Mouse (Mus musculus): ENCODE results near the gene Adpgk.

Adpgk gene

GRCm38 (mm10) chr9:59290957-59291687 is at the start of gene Adpgk:
Gene Adpgk (plus strand): TSS chr9:59291558.
- DNase-seq (ENCODE audit: low spot score in 2 of 2), result peak; percentile 98

- no peak for DNase-seq (ENCODE audit: low spot score in 2 of 2)
Measured at GRCm38 (mm10) chr9:59245181-59245580, 46.2 kb upstream of the Adpgk start.

- no peak for DNase-seq (ENCODE audit: low spot score in 2 of 2)
Measured at GRCm38 (mm10) chr9:59246456-59247029, 44.8 kb upstream of the Adpgk start.

- no peak for DNase-seq (ENCODE audit: low spot score in 2 of 2)
Measured at GRCm38 (mm10) chr9:59249359-59249758, 42.0 kb upstream of the Adpgk start.

GRCm38 (mm10) chr9:59250272-59250671 is 41.1 kb upstream of the Adpgk start:
- DNase-seq (ENCODE audit: low spot score in 2 of 2), result no peak

GRCm38 (mm10) chr9:59254716-59255421 is 36.5 kb upstream of the Adpgk start:
- no peak for DNase-seq (ENCODE audit: low spot score in 2 of 2)

- DNase-seq (ENCODE audit: low spot score in 2 of 2), result no peak
Measured at GRCm38 (mm10) chr9:59259806-59260454, 31.4 kb upstream of the Adpgk start.

- no peak for DNase-seq (ENCODE audit: low spot score in 2 of 2)
Measured at GRCm38 (mm10) chr9:59266332-59266731, 25.0 kb upstream of the Adpgk start.

GRCm38 (mm10) chr9:59269728-59270127 is 21.6 kb upstream of the Adpgk start:
- peak; percentile 34 to 40 for DNase-seq (ENCODE audit: low spot score in 2 of 2)

GRCm38 (mm10) chr9:59271081-59271480 is 20.3 kb upstream of the Adpgk start:
- DNase-seq (ENCODE audit: low spot score in 2 of 2), result no peak

- DNase-seq (ENCODE audit: low spot score in 2 of 2), result no peak
Measured at GRCm38 (mm10) chr9:59271711-59272110, 19.6 kb upstream of the Adpgk start.

GRCm38 (mm10) chr9:59273199-59273598 is 18.2 kb upstream of the Adpgk start:
- DNase-seq (ENCODE audit: low spot score in 2 of 2), result no peak

- no peak for DNase-seq (ENCODE audit: low spot score in 2 of 2)
Measured at GRCm38 (mm10) chr9:59274846-59275455, 16.4 kb upstream of the Adpgk start.

- DNase-seq (ENCODE audit: low spot score in 2 of 2), result no peak
Measured at GRCm38 (mm10) chr9:59278199-59278598, 13.2 kb upstream of the Adpgk start.

- DNase-seq (ENCODE audit: low spot score in 2 of 2), result no peak
Measured at GRCm38 (mm10) chr9:59278694-59279093, 12.7 kb upstream of the Adpgk start.

- DNase-seq (ENCODE audit: low spot score in 2 of 2), result no peak
Measured at GRCm38 (mm10) chr9:59280888-59281287, 10.5 kb upstream of the Adpgk start.

GRCm38 (mm10) chr9:59281871-59282682 is 9.3 kb upstream of the Adpgk start:
- peak; percentile 65 to 71 for DNase-seq (ENCODE audit: low spot score in 2 of 2)

- no peak for DNase-seq (ENCODE audit: low spot score in 2 of 2)
Measured at GRCm38 (mm10) chr9:59282683-59282986, 8.7 kb upstream of the Adpgk start.

GRCm38 (mm10) chr9:59285614-59286013 is 5.7 kb upstream of the Adpgk start:
- DNase-seq (ENCODE audit: low spot score in 2 of 2), result no peak

GRCm38 (mm10) chr9:59288058-59288457 is 3.3 kb upstream of the Adpgk start:
- DNase-seq (ENCODE audit: low spot score in 2 of 2), result no peak

- no peak for DNase-seq (ENCODE audit: low spot score in 2 of 2)
Measured at GRCm38 (mm10) chr9:59288685-59289410, 2.5 kb upstream of the Adpgk start.
